Mouse (Mus musculus): Measurements from ENCODE around the gene Acvr2b. TPM values are rescaled to one million over a fixed set of nuclear protein-coding genes. Genes with fewer than 3 reads are reported as not detected.

The Acvr2b gene
- polyA plus RNA-seq, 1 experiment from 2014 or later: 7.0 TPM

GRCm38 (mm10) chr9:119474717-119475611 lies 73.0 kb downstream of the Acvr2b start:
- Histone ChIP-seq H3K4me1 (peaks cover 39% of the 10 kb centered on the region), H3K27ac (no peak overlapping the region), H3K27me3 (replicated peaks) (peaks cover 5% of the 10 kb centered on the region; the same call in 1 of the 2 replicates), H3K4me3 (no peak overlapping the region), H3K4me2 (no peak overlapping the region), H3K9ac (no peak overlapping the region), H3K36me3 (peaks cover 4% of the 10 kb centered on the region; the same call in 1 of the 2 replicates), H3K9me3 (replicated peaks) (no peaks in the 10 kb centered on the region)
- ATAC-seq: no peak
- WGBS (ENCODE audit: insufficient replicate concordance): 62% methylated on average over 15 of the region's 15 CpGs

- H3K4me1 ChIP-seq: peaks cover 27% of the 10 kb centered on the region
- 0 out of 2 replicates have a peak, but pooled peaks have one; percentile 19 for ATAC-seq
- no peak overlapping the region for H3K4me2 ChIP-seq
- H3K4me3 ChIP-seq: no peak overlapping the region
- no peak overlapping the region for H3K27ac ChIP-seq
- H3K27me3 ChIP-seq (replicated peaks): peaks cover 5% of the 10 kb centered on the region; the same call in 1 of the 2 replicates
- H3K9ac ChIP-seq: no peak overlapping the region
- no peaks in the 10 kb centered on the region for H3K36me3 ChIP-seq
- H3K9me3 ChIP-seq (replicated peaks): no peaks in the 10 kb centered on the region
- 35% methylated on average over 6 of the region's 6 CpGs for WGBS (ENCODE audit: insufficient replicate concordance)
These were observed 75.8 kb downstream of the Acvr2b start for GRCm38 (mm10) chr9:119477754-119478153.

GRCm38 (mm10) chr9:119478345-119478744 lies 76.4 kb downstream of the Acvr2b start:
- H3K9ac ChIP-seq: no peak overlapping the region
- H3K27ac ChIP-seq: no peak overlapping the region
- no peaks in the 10 kb centered on the region for H3K9me3 ChIP-seq (replicated peaks)
- H3K27me3 ChIP-seq (replicated peaks): peaks cover 5% of the 10 kb centered on the region; the same call in 1 of the 2 replicates
- H3K4me3 ChIP-seq: no peak overlapping the region
- peaks cover 22% of the 10 kb centered on the region for H3K4me1 ChIP-seq
- H3K4me2 ChIP-seq: no peak overlapping the region
- WGBS (ENCODE audit: insufficient replicate concordance): 69% methylated on average over 11 of the region's 11 CpGs
- no peak for ATAC-seq
- no peaks in the 10 kb centered on the region for H3K36me3 ChIP-seq

GRCm38 (mm10) chr9:119479297-119479696 lies 77.4 kb downstream of the Acvr2b start:
- peaks cover 5% of the 10 kb centered on the region; the same call in 1 of the 2 replicates for H3K27me3 ChIP-seq (replicated peaks)
- no peak overlapping the region for H3K27ac ChIP-seq
- ATAC-seq: no peak
- H3K4me1 ChIP-seq: peaks cover 13% of the 10 kb centered on the region; the same call in 1 of the 2 replicates
- WGBS (ENCODE audit: insufficient replicate concordance): 59% methylated on average over 8 of the region's 8 CpGs
- no peaks in the 10 kb centered on the region for H3K36me3 ChIP-seq
- H3K4me3 ChIP-seq: no peak overlapping the region
- no peaks in the 10 kb centered on the region for H3K9me3 ChIP-seq (replicated peaks)
- H3K9ac ChIP-seq: no peak overlapping the region
- H3K4me2 ChIP-seq: no peak overlapping the region

- H3K4me1 ChIP-seq: no peaks in the 10 kb centered on the region
- H3K36me3 ChIP-seq: no peaks in the 10 kb centered on the region
- H3K4me2 ChIP-seq: no peak overlapping the region
- H3K27ac ChIP-seq: no peak overlapping the region
- no peak overlapping the region for H3K4me3 ChIP-seq
- H3K9me3 ChIP-seq (replicated peaks): no peaks in the 10 kb centered on the region
- WGBS (ENCODE audit: insufficient replicate concordance): 49% methylated on average over 4 of the region's 4 CpGs
- H3K9ac ChIP-seq: no peak overlapping the region
- H3K27me3 ChIP-seq (replicated peaks): peaks cover 5% of the 10 kb centered on the region; the same call in 1 of the 2 replicates
- no peak for ATAC-seq
These were observed 79.7 kb downstream of the Acvr2b start for GRCm38 (mm10) chr9:119481612-119482011.

GRCm38 (mm10) chr9:119483554-119484353 lies 81.8 kb downstream of the Acvr2b start:
- 54% methylated on average over 23 of the region's 23 CpGs for WGBS (ENCODE audit: insufficient replicate concordance)
- no peak overlapping the region for H3K4me3 ChIP-seq
- no peak overlapping the region for H3K4me2 ChIP-seq
- H3K4me1 ChIP-seq: no peaks in the 10 kb centered on the region
- H3K36me3 ChIP-seq: no peaks in the 10 kb centered on the region
- no peaks in the 10 kb centered on the region for H3K27me3 ChIP-seq (replicated peaks)
- no peak for ATAC-seq
- H3K27ac ChIP-seq: no peak overlapping the region
- H3K9me3 ChIP-seq (replicated peaks): no peaks in the 10 kb centered on the region
- H3K9ac ChIP-seq: no peak overlapping the region

GRCm38 (mm10) chr9:119484420-119484819 lies 82.5 kb downstream of the Acvr2b start:
- Histone ChIP-seq H3K36me3 (no peaks in the 10 kb centered on the region), H3K9me3 (replicated peaks) (no peaks in the 10 kb centered on the region), H3K4me3 (no peak overlapping the region), H3K27ac (no peak overlapping the region), H3K27me3 (replicated peaks) (no peaks in the 10 kb centered on the region), H3K9ac (no peak overlapping the region), H3K4me1 (no peaks in the 10 kb centered on the region), H3K4me2 (no peak overlapping the region)
- 67% methylated on average over 9 of the region's 9 CpGs for WGBS (ENCODE audit: insufficient replicate concordance)
- no peak for ATAC-seq

Other genes with a start within 250 kb of the Acvr2b start
- gene Acaa1b, start 245.0 kb upstream of the Acvr2b start, polyA plus RNA-seq (2016; fragmentation: Nextera tagmentation; extraction: Ambion mirVana): 0.55 and 0.85 TPM in 2 replicates
- gene Gm47289, start 243.0 kb upstream of the Acvr2b start, polyA plus RNA-seq (2016; fragmentation: Nextera tagmentation; extraction: Ambion mirVana): not detected in 2 replicates
- gene Slc22a13, start 193.0 kb upstream of the Acvr2b start, polyA plus RNA-seq (2016; fragmentation: Nextera tagmentation; extraction: Ambion mirVana): not detected in 2 replicates
- 11.1 and 12.2 TPM in 2 replicates for gene Oxsr1, start 79.7 kb upstream of the Acvr2b start, polyA plus RNA-seq (2016; fragmentation: Nextera tagmentation; extraction: Ambion mirVana)
- gene Acaa1a, start 62.4 kb upstream of the Acvr2b start, polyA plus RNA-seq (2016; fragmentation: Nextera tagmentation; extraction: Ambion mirVana): 38.0 and 43.1 TPM in 2 replicates
- 21.3 and 22.2 TPM in 2 replicates for gene Myd88, start 60.7 kb upstream of the Acvr2b start, polyA plus RNA-seq (2016; fragmentation: Nextera tagmentation; extraction: Ambion mirVana)
- gene Xylb, start 44.7 kb upstream of the Acvr2b start, polyA plus RNA-seq (2016; fragmentation: Nextera tagmentation; extraction: Ambion mirVana): 4.6 and 5.0 TPM in 2 replicates
- gene Slc22a14, start 36.6 kb upstream of the Acvr2b start, polyA plus RNA-seq (2016; fragmentation: Nextera tagmentation; extraction: Ambion mirVana): not detected in 2 replicates
- gene Exog, start 42.8 kb downstream of the Acvr2b start, polyA plus RNA-seq (2016; fragmentation: Nextera tagmentation; extraction: Ambion mirVana): 11.4 and 11.7 TPM in 2 replicates
- 0.02 and 0.10 TPM in 2 replicates for gene Scn5a, start 176.9 kb downstream of the Acvr2b start, polyA plus RNA-seq (2016; fragmentation: Nextera tagmentation; extraction: Ambion mirVana)

All from liver, embryonic 12.5 days (tissue).